Mouse (Mus musculus) right cerebral cortex, postnatal 36 days (tissue): Measurements from ENCODE around the gene Acot13.

Source experiments
- DNase-seq, 2 experiments: peaks; one replicate each; pipeline ENCODE4 v3.0.0; 2022; ENCODE audit warnings: low spot score in 2 of 2, mixed read lengths in 1 of 2

Gene Acot13

GRCm38 (mm10) chr13:24830756-24831352 lies 486 bp downstream of the Acot13 start:
- DNase-seq: no peak

- DNase-seq: no peak
These were observed 5.2 kb downstream of the Acot13 start for GRCm38 (mm10) chr13:24826116-24826515.

GRCm38 (mm10) chr13:24825587-24825986 lies 5.8 kb downstream of the Acot13 start:
- DNase-seq: no peak

GRCm38 (mm10) chr13:24824647-24825046 lies 6.7 kb downstream of the Acot13 start:
- DNase-seq: no peak

GRCm38 (mm10) chr13:24822663-24823343 lies 8.5 kb downstream of the Acot13 start:
- no peak for DNase-seq

- no peak for DNase-seq
These were observed 11.4 kb downstream of the Acot13 start for GRCm38 (mm10) chr13:24819931-24820330.

- DNase-seq: no peak
These were observed 14.9 kb downstream of the Acot13 start for GRCm38 (mm10) chr13:24816125-24817092.

- no peak for DNase-seq
These were observed 16.7 kb downstream of the Acot13 start for GRCm38 (mm10) chr13:24814616-24815015.

- no peak for DNase-seq
These were observed 18.8 kb downstream of the Acot13 start for GRCm38 (mm10) chr13:24812521-24812920.

- DNase-seq: no peak
These were observed 25.3 kb downstream of the Acot13 start for GRCm38 (mm10) chr13:24806079-24806478.

- no peak for DNase-seq
These were observed 28.1 kb downstream of the Acot13 start for GRCm38 (mm10) chr13:24803196-24803595.

GRCm38 (mm10) chr13:24802131-24802691 lies 29.1 kb downstream of the Acot13 start:
- DNase-seq: peak in 1 of 2 experiments; percentile 11

GRCm38 (mm10) chr13:24801308-24801921 lies 29.9 kb downstream of the Acot13 start, which contains the start of gene BC005537:
TSS of gene BC005537 (plus strand) at chr13:24801657.
- peak; percentile 14 to 26 for DNase-seq

- peak; percentile 93 to 96 for DNase-seq
These were observed 30.5 kb downstream of the Acot13 start for GRCm38 (mm10) chr13:24800674-24801307.

- DNase-seq: peak in 1 of 2 experiments; percentile 28
These were observed 31.2 kb downstream of the Acot13 start for GRCm38 (mm10) chr13:24799925-24800673.

- no peak for DNase-seq
These were observed 32.0 kb downstream of the Acot13 start for GRCm38 (mm10) chr13:24799378-24799777.

- DNase-seq: no peak
These were observed 32.7 kb downstream of the Acot13 start for GRCm38 (mm10) chr13:24798686-24799085.

GRCm38 (mm10) chr13:24792411-24793045 lies 38.8 kb downstream of the Acot13 start:
- no peak for DNase-seq

GRCm38 (mm10) chr13:24791349-24791748 lies 40.0 kb downstream of the Acot13 start:
- no peak for DNase-seq

- no peak for DNase-seq
These were observed 43.9 kb downstream of the Acot13 start for GRCm38 (mm10) chr13:24787477-24787876.
